Mouse (Mus musculus) limb, embryonic 12.5 days (tissue): ENCODE results near the gene Safb. TPM values are rescaled to one million over a fixed set of nuclear protein-coding genes. Genes with fewer than 3 reads are reported as not detected.

Experiments used
- ATAC-seq: fragments of 200-750 bp; cut with Nextera tagmentation; 2 replicates; pipeline ENCODE4 v1.8.0; 2017; ENCODE audit warnings: low read depth, moderate TSS enrichment; ENCODE audit not compliant: insufficient number of reproducible peaks, insufficient read depth, low FRiP score, low TSS enrichment
- H3K27ac ChIP-seq: fragments of 300-500 bp; sonication (generic); 2 replicates; pipeline ENCODE4 v1.5.1; 2016; ENCODE audit warnings: mild to moderate bottlenecking, moderate library complexity
- H3K27me3 ChIP-seq: fragments of 300-500 bp; sonication (generic); 2 replicates; pipeline ENCODE4 v1.6.1; 2016; ENCODE audit warnings: mild to moderate bottlenecking, moderate library complexity
- H3K36me3 ChIP-seq: fragments of 300-500 bp; sonication (generic); 2 replicates; pipeline ENCODE4 v1.6.1; 2016; ENCODE audit warnings: mild to moderate bottlenecking, moderate library complexity
- H3K4me1 ChIP-seq: fragments of 300-500 bp; sonication (generic); replicated peaks from 2 replicates; pipeline ENCODE4 v1.6.1; 2016
- H3K4me2 ChIP-seq: fragments of 300-500 bp; sonication (generic); 2 replicates; pipeline ENCODE4 v1.6.1; 2016; ENCODE audit warnings: mild to moderate bottlenecking, moderate library complexity
- H3K4me3 ChIP-seq: fragments of 300-500 bp; sonication (generic); replicated peaks from 2 replicates; pipeline ENCODE4 v1.5.1; 2016; ENCODE audit warnings: mild to moderate bottlenecking
- H3K9ac ChIP-seq: fragments of 300-500 bp; sonication (generic); replicated peaks from 2 replicates; pipeline ENCODE4 v1.6.1; 2016; ENCODE audit warnings: mild to moderate bottlenecking, moderate library complexity
- H3K9me3 ChIP-seq: fragments of 300-500 bp; sonication (generic); 2 replicates; pipeline ENCODE4 v1.6.1; 2016; ENCODE audit warnings: mild to moderate bottlenecking, moderate library complexity
- WGBS: fragments of 180-500 bp; shearing (Covaris S2); methylation state at CpG from one replicate; pipeline ENCODE4 v1.1.7; 2016; 5-methylcytosine and 5-hydroxymethylcytosine counted together
- polyA plus RNA-seq: library from polyadenylated mRNA; unstranded; fragments of >200 nt; fragmentation: Nextera tagmentation; extraction: Ambion mirVana; gene quantifications from 2 replicates; pipeline ENCODE4 v1.2.1, GENCODE M21; 2016

Safb gene
- polyA plus RNA-seq, result 151 and 156 TPM in 2 replicates

GRCm38 (mm10) chr17:56584257-56585130 lies at the start of gene Safb, which contains the start of gene Safb2:
TSS of gene Safb (plus strand) at chr17:56584825.
TSS of gene Safb2 (minus strand) at chr17:56584585.
- peak within 1 kb of the TSS; percentile 94 for H3K9ac ChIP-seq
- H3K36me3 ChIP-seq, result peaks cover 72% of the 10 kb centered on the region
- peak within 1 kb of the TSS; percentile 91 for H3K4me2 ChIP-seq
- H3K4me1 ChIP-seq, result peaks cover 40% of the 10 kb centered on the region
- peak within 1 kb of the TSS; percentile 94 for H3K27ac ChIP-seq
- under 1% methylated on average over 90 of the region's 101 CpGs for WGBS
- ATAC-seq, result peak; percentile 95
- no peaks in the 10 kb centered on the region for H3K9me3 ChIP-seq
- H3K27me3 ChIP-seq, result no peaks in the 10 kb centered on the region
- H3K4me3 ChIP-seq, result peak within 1 kb of the TSS; percentile 91

- H3K36me3 ChIP-seq, result no peaks in the 10 kb centered on the region
- no peak overlapping the region for H3K9ac ChIP-seq
- no peaks in the 10 kb centered on the region for H3K9me3 ChIP-seq
- H3K4me1 ChIP-seq, result no peaks in the 10 kb centered on the region
- WGBS, result 76% methylated on average over 14 of the region's 14 CpGs
- ATAC-seq, result no peak
- no peak overlapping the region for H3K4me2 ChIP-seq
- no peaks in the 10 kb centered on the region for H3K27me3 ChIP-seq
- H3K27ac ChIP-seq, result no peak overlapping the region
- H3K4me3 ChIP-seq, result no peak overlapping the region
Observed at GRCm38 (mm10) chr17:56536192-56536591, 48.4 kb upstream of the Safb start.

GRCm38 (mm10) chr17:56536874-56537273 lies 47.8 kb upstream of the Safb start:
- Histone ChIP-seq H3K4me2 (no peak overlapping the region), H3K27me3 (no peaks in the 10 kb centered on the region), H3K27ac (no peak overlapping the region), H3K9me3 (no peaks in the 10 kb centered on the region), H3K9ac (no peak overlapping the region), H3K36me3 (no peaks in the 10 kb centered on the region), H3K4me3 (no peak overlapping the region), H3K4me1 (no peaks in the 10 kb centered on the region)
- 77% methylated on average over 3 of the region's 3 CpGs for WGBS
- no peak for ATAC-seq

- Histone ChIP-seq H3K9ac (no peak overlapping the region), H3K4me3 (no peak overlapping the region), H3K9me3 (no peaks in the 10 kb centered on the region), H3K27me3 (no peaks in the 10 kb centered on the region), H3K36me3 (no peaks in the 10 kb centered on the region), H3K4me2 (no peak overlapping the region), H3K4me1 (0 out of 2 replicates have a peak, but pooled peaks cover 4% of the 10 kb centered on the region), H3K27ac (no peak overlapping the region)
- 39% methylated on average over 8 of the region's 8 CpGs for WGBS
- ATAC-seq, result no peak
Observed at GRCm38 (mm10) chr17:56537912-56538311, 46.7 kb upstream of the Safb start.

- no peaks in the 10 kb centered on the region for H3K9me3 ChIP-seq
- 31% methylated on average over 6 of the region's 6 CpGs for WGBS
- H3K9ac ChIP-seq, result no peak overlapping the region
- no peak overlapping the region for H3K4me2 ChIP-seq
- no peak overlapping the region for H3K4me3 ChIP-seq
- H3K4me1 ChIP-seq, result 0 out of 2 replicates have a peak, but pooled peaks cover 6% of the 10 kb centered on the region
- no peaks in the 10 kb centered on the region for H3K36me3 ChIP-seq
- no peaks in the 10 kb centered on the region for H3K27me3 ChIP-seq
- no peak overlapping the region for H3K27ac ChIP-seq
- peak; percentile 56; the same call in 1 of the 2 replicates for ATAC-seq
Observed at GRCm38 (mm10) chr17:56540562-56540975, 44.1 kb upstream of the Safb start.

- H3K4me2 ChIP-seq, result no peak overlapping the region
- H3K9me3 ChIP-seq, result no peaks in the 10 kb centered on the region
- no peak for ATAC-seq
- H3K36me3 ChIP-seq, result no peaks in the 10 kb centered on the region
- H3K9ac ChIP-seq, result no peak overlapping the region
- 0 out of 2 replicates have a peak, but pooled peaks cover 6% of the 10 kb centered on the region for H3K4me1 ChIP-seq
- WGBS, result 45% methylated on average over 8 of the region's 8 CpGs
- H3K27ac ChIP-seq, result no peak overlapping the region
- H3K4me3 ChIP-seq, result no peak overlapping the region
- H3K27me3 ChIP-seq, result no peaks in the 10 kb centered on the region
Observed at GRCm38 (mm10) chr17:56542736-56543135, 41.9 kb upstream of the Safb start.

- 71% methylated on average over 3 of the region's 3 CpGs for WGBS
- Histone ChIP-seq H3K4me2 (no peak overlapping the region), H3K9me3 (no peaks in the 10 kb centered on the region), H3K4me3 (no peak overlapping the region), H3K36me3 (no peaks in the 10 kb centered on the region), H3K9ac (no peak overlapping the region), H3K27me3 (no peaks in the 10 kb centered on the region), H3K27ac (no peak overlapping the region), H3K4me1 (0 out of 2 replicates have a peak, but pooled peaks cover 6% of the 10 kb centered on the region)
- ATAC-seq, result no peak
Observed at GRCm38 (mm10) chr17:56543684-56544224, 40.9 kb upstream of the Safb start.

GRCm38 (mm10) chr17:56544699-56545387 lies 39.8 kb upstream of the Safb start:
- 75% methylated on average over 7 of the region's 7 CpGs for WGBS
- H3K36me3 ChIP-seq, result no peaks in the 10 kb centered on the region
- no peak overlapping the region for H3K9ac ChIP-seq
- no peaks in the 10 kb centered on the region for H3K27me3 ChIP-seq
- no peak overlapping the region for H3K4me2 ChIP-seq
- no peak for ATAC-seq
- H3K27ac ChIP-seq, result no peak overlapping the region
- H3K4me1 ChIP-seq, result 0 out of 2 replicates have a peak, but pooled peaks cover 6% of the 10 kb centered on the region
- no peak overlapping the region for H3K4me3 ChIP-seq
- H3K9me3 ChIP-seq, result no peaks in the 10 kb centered on the region

GRCm38 (mm10) chr17:56545945-56546344 lies 38.7 kb upstream of the Safb start:
- no peaks in the 10 kb centered on the region for H3K9me3 ChIP-seq
- H3K9ac ChIP-seq, result no peak overlapping the region
- no peak overlapping the region for H3K4me3 ChIP-seq
- no peaks in the 10 kb centered on the region for H3K27me3 ChIP-seq
- 0 out of 2 replicates have a peak, but pooled peaks cover 6% of the 10 kb centered on the region for H3K4me1 ChIP-seq
- no peaks in the 10 kb centered on the region for H3K36me3 ChIP-seq
- no peak overlapping the region for H3K27ac ChIP-seq
- 72% methylated on average over 1 of the region's 1 CpGs for WGBS
- ATAC-seq, result no peak
- H3K4me2 ChIP-seq, result no peak overlapping the region

GRCm38 (mm10) chr17:56546576-56546975 lies 38.0 kb upstream of the Safb start:
- ATAC-seq, result no peak
- no peaks in the 10 kb centered on the region for H3K36me3 ChIP-seq
- no peak overlapping the region for H3K9ac ChIP-seq
- H3K27ac ChIP-seq, result no peak overlapping the region
- WGBS, result 87% methylated on average over 5 of the region's 5 CpGs
- H3K9me3 ChIP-seq, result no peaks in the 10 kb centered on the region
- no peak overlapping the region for H3K4me3 ChIP-seq
- 0 out of 2 replicates have a peak, but pooled peaks cover 6% of the 10 kb centered on the region for H3K4me1 ChIP-seq
- H3K4me2 ChIP-seq, result no peak overlapping the region
- H3K27me3 ChIP-seq, result no peaks in the 10 kb centered on the region
